8 mouse cellular contexts compared by ENCODE assay signal in the genomic region with DNA sequence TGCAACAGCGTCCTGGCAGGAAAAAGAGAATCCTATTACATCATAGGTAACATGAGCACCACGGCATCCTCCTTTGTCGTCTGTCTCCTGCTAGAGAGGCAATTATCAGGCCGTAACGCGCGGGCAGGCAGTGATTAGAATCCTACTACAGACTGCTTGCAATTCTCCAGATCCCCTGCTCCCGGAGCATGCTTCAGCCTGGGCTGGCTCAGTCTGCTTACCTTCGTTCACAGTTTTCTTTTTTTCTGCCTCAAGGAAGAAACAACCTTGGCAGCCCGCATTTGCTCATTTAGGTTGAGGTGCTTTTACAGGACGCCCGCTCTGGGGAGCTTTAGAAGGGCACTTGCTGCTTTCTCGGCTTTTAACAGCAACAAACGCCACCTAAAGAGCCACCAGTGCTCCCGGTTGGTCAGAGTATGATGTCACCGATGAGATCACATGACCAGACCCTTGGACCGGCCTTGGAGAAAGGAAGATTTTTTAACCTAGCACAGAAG.
A peak's percentile ranks its signal among the peaks of the same experiment; 100 is the strongest.
DNase-seq lines count a peak whose midpoint lies in the region; ATAC-seq lines count a peak whose summit lies in the region.

No protein-coding gene starts in this region.

- peak; percentile 92 for ATAC-seq in forebrain, embryonic 14.5 days
- peak; percentile 93 for ATAC-seq in hindbrain, embryonic 12.5 days (ENCODE audit: low FRiP score)

- no peaks in the 10 kb centered on the region for H3K9me3 ChIP-seq in forebrain, embryonic 14.5 days (replicated peaks; ENCODE audit: control insufficient read depth, low read length)
- H3K9me3 ChIP-seq in hindbrain, embryonic 12.5 days (replicated peaks), result no peaks in the 10 kb centered on the region

- peak overlapping the region; percentile 33 for H3K4me3 ChIP-seq in forebrain, embryonic 14.5 days (ENCODE audit: low read depth, low read length)
- H3K4me3 ChIP-seq in hindbrain, embryonic 12.5 days, result peak overlapping the region; percentile 37

- H3K4me2 ChIP-seq in forebrain, embryonic 14.5 days (ENCODE audit: low read length), result peak overlapping the region; percentile 49
- peak overlapping the region; percentile 49 for H3K4me2 ChIP-seq in hindbrain, embryonic 12.5 days (replicated peaks)

- H3K9ac ChIP-seq in forebrain, embryonic 14.5 days (ENCODE audit: low read length), result peak overlapping the region; percentile 62
- H3K9ac ChIP-seq in hindbrain, embryonic 12.5 days, result peak overlapping the region; percentile 58

- H3K4me1 ChIP-seq in forebrain, embryonic 14.5 days (ENCODE audit: control insufficient read depth, insufficient read depth, low read length), result no peaks in the 10 kb centered on the region
- no peaks in the 10 kb centered on the region for H3K4me1 ChIP-seq in hindbrain, embryonic 12.5 days

- H3K27me3 ChIP-seq in forebrain, embryonic 14.5 days (replicated peaks; ENCODE audit: control insufficient read depth, insufficient read depth, low read length), result no peaks in the 10 kb centered on the region
- no peaks in the 10 kb centered on the region for H3K27me3 ChIP-seq in hindbrain, embryonic 12.5 days

- H3K27ac ChIP-seq in forebrain, embryonic 14.5 days (ENCODE audit: low read depth, low read length), result peak overlapping the region; percentile 85
- H3K27ac ChIP-seq in hindbrain, embryonic 12.5 days, result peak overlapping the region; percentile 88

- peak; percentile 51 for DNase-seq in Muller cell, postnatal 12 days (ENCODE audit: inconsistent ontology term)
- peak; percentile 51 for DNase-seq in cerebellum, adult 11 months
- peak; percentile 72 for DNase-seq in forebrain, embryonic 14.5 days (ENCODE audit: low spot score)
- peak; percentile 6 to 28 for DNase-seq in layer of hippocampus, postnatal 25 days (ENCODE audit: extremely low spot score in 1 of 2, low spot score in 1 of 2)
- DNase-seq in lung, postnatal 10 days, result peak; percentile 47
- DNase-seq in right cerebral cortex, postnatal 25 days, result peak; percentile 33
- DNase-seq in natural killer cell, adult 2 months (ENCODE audit: low spot score in 2 of 2), result no peak

- WGBS in forebrain, embryonic 14.5 days, result 27% methylated on average over 17 of the region's 17 CpGs
- WGBS in hindbrain, embryonic 12.5 days, result 23% methylated on average over 17 of the region's 17 CpGs

- H3K36me3 ChIP-seq in forebrain, embryonic 14.5 days (ENCODE audit: control insufficient read depth, insufficient read depth, low read length), result peaks cover under 1% of the 10 kb centered on the region; the same call in 1 of the 2 replicates
- H3K36me3 ChIP-seq in hindbrain, embryonic 12.5 days, result no peaks in the 10 kb centered on the region

Comparison
In these comparisons a context has a peak if more than half of its experiments do, and no peak if none do; other contexts are left out.
1. DNase-seq: peak in Muller cell, postnatal 12 days (single experiment), cerebellum, adult 11 months (single experiment), forebrain, embryonic 14.5 days (single experiment), layer of hippocampus, postnatal 25 days (2 of 2), lung, postnatal 10 days (single experiment) and right cerebral cortex, postnatal 25 days (single experiment); none in natural killer cell, adult 2 months (0 of 2).